Mouse (Mus musculus) G1E-ER4 (cell line): ENCODE results near the gene Rnaseh1. TPM values are rescaled to one million over a fixed set of nuclear protein-coding genes. Genes with fewer than 3 reads are reported as not detected.

ENCODE experiments used
- GATA1 ChIP-seq: IDR thresholded peaks from one replicate; pipeline ENCODE4 v1.8.0; 2012; ENCODE audit warnings: low read length, inconsistent platforms
- polyA plus RNA-seq: library from polyadenylated mRNA; stranded (reverse); fragments of >175 nt; gene quantifications from 2 replicates; pipeline ENCODE4 v1.2.3, GENCODE M21; 2012

The Rnaseh1 gene
- polyA plus RNA-seq, 1 experiment = 23.9 TPM

DNA sequence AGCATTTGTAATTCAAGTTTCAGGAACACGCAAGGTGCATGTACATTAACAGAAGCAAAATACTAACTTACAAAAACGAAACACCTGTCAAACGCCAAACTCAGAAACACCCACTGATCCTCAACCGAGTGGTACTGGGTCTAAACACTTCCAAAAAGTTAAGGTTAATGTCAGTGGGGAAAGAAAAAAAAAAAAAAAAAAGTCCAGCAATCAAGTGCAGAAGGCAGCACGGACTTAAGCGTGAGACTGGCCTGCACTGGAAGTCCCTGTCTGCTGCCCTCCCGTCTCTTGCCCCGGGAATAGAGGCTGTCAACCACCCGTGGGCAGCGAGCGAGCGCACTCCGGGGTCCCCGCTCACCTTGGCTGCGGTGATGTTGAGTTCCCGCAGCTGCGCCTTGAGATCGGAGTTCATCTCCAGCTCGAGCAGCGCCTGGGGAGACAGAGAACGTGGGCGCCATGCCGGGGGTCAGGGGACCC lies 14.3 kb upstream of the Rnaseh1 start:
- TF ChIP-seq GATA1 = no peak

DNA sequence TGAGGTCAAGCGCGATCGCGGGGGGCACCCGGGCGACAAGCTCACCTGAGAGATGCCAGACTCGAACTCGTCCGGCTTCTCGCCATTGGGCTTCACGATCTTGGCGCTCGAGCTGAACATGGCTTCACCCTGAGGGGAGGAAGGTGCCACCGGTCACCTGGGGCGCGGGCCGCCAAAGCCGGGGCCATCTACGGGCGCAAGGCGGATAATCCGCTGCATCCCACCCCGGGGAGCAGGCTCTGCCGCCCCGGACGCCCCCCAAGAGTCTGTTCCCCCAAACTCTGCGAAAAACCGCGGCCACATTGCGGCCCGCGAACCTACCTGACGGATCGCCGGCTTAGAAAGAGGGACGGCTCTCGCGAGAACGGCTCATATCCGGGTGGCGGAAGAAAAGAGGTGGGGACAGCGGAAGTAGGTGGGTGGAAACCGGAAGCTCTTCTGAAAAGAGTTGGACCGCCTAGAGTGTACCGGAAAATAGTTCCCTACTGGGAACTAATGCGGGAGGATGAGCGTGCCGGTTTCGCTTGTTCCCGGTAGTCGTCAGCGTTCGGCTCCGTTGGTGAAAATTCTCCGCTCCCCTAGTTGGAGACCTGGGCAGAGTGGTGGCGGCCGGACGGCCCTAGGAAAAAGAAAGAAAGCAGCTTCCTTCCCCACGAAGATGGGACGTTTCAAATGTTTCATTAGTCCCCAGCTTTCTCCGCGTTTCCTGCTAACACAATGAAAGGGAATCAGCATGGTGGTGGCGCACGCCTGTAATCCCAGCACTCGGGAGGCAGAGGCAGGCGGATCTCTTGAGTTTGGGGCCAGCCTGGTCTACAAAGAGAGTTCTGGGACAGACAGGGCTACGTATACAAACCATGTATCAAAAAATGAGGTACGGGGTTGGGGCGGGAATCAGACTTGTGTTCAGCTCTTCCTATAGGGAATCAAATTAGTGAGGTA lies 13.6 kb upstream of the Rnaseh1 start, which contains the start of gene Rps7:
Gene Rps7 (minus strand): TSS at position 419 of the 942 bp plus-strand sequence.
- no peak for TF ChIP-seq GATA1

DNA sequence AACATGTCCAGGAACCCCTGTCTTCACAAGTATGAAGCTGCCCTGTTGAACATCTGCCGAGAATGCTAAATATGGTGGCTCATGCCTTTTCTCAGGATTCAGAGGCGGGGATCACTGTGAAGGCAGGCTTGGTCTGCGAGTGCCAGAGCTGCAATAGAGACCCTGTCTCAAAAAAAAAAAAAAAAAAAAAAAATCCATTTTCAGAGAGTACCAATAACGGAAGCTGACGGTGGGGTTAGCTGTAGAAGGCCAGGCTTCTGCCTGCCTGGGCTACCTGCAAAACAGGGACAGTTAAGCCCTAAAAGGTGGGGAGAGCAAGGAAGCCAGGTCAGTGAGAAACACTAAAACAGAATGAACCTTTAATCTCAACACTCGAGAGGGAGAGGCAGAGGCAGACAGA lies 12.9 kb upstream of the Rnaseh1 start:
- TF ChIP-seq GATA1 = no peak

DNA sequence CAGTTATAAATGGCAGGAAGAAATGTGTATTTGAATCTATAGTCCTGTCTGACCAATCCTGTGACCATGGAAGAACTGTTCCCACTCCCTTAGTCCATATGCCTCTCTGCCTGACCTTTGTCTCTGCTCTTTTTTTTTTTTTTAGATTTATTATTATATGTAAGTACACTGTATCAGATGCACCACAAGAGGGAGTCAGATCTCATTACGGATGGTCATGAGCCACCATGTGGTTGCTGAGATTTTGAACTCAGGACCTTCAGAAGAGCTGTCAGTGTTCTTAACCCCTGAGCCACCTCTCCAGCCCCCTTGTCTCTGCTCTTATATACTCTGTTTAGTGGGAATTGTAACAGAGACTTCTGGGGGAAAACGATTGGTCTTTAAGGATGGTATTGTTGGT lies 10.6 kb upstream of the Rnaseh1 start:
- TF ChIP-seq GATA1 = no peak

DNA sequence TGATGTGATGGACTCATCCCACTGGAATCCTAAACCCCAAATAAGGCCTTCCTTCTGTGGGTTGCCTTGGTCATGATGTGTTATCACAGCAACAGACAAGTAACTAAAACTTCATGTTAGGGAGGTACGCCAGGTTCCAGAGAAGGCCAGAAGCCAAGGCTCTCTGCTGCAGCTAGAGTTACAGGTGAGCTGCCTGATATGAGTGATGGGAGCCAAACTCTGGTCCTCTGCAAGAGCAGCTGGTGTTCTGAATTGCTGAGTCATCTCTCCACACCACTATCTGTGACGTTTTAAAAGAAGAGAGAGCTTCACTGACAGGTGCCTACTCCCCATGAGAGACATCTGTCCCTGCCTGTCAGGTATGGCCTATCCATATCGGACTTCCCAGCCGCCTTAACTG lies 13.2 kb downstream of the Rnaseh1 start:
- TF ChIP-seq GATA1 = no peak

DNA sequence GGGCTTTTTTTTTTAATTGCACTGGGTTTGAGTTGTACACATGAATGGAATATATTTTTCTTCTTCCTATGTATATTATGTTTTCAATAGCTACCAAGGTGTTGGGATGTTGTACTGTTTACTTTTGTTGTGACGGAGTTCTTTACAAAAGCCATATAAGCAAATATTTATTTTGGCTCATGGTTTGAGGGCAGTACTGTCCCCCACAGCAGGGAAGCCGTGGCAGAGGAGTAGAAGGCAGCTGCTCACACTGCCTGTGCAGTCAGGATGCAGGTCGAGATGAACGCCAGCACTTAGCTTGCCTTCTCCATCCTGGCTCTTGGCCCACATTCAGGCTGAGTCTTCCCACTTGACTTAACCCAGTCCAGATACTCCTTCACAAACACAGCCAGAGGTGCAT lies 17.3 kb downstream of the Rnaseh1 start:
- no peak for TF ChIP-seq GATA1

DNA sequence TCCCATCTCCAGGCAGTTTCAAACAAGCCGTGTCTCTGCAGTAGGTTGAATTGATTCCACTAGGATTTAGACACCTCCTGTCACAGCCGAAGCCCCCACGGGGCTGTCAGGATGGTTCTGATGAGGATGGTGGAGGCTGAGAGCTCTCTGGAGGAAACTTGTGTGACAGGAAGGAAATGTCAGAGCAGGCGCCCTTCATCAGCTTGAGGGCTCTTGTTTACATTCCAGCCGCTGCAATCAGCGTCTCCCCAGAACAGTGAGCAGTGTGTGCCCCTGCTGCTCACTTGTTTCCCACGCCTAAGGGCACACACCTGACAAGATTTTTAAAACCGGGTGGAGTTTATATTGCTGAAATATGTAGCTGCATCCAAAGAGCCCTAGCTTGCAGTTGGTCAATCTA lies 17.9 kb downstream of the Rnaseh1 start:
- TF ChIP-seq GATA1 = no peak

DNA sequence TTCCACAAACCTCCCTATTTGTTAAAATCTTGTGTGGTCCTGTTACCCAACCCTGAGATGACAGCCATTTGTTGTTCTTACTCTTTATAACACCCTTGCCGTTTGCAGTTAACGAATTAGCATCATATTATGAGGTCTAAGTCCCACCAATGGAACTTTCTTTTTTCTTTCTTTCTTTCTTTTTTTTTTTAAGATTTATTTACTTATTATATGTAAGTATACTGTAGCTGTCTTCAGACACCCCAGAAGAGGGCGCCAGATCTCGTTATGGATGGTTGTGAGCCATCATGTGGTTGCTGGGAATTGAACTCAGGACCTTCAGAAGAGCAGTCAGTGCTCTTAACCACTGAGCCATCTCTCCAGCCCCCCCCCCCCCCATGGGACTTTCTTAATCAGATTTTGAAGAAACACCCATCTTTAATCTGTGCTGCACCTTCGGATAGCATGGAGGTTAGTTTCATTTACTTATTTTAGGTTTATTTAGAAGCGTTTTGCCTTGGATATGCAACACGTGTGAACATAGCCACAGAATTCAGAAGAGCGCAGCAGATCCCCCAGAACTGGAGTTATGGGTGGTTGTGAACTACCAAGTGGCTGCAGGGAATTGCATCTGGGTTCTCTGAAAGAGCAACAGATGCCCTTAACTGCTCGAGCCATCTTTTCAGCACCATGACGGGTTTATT lies 24.8 kb downstream of the Rnaseh1 start:
- no peak for TF ChIP-seq GATA1

DNA sequence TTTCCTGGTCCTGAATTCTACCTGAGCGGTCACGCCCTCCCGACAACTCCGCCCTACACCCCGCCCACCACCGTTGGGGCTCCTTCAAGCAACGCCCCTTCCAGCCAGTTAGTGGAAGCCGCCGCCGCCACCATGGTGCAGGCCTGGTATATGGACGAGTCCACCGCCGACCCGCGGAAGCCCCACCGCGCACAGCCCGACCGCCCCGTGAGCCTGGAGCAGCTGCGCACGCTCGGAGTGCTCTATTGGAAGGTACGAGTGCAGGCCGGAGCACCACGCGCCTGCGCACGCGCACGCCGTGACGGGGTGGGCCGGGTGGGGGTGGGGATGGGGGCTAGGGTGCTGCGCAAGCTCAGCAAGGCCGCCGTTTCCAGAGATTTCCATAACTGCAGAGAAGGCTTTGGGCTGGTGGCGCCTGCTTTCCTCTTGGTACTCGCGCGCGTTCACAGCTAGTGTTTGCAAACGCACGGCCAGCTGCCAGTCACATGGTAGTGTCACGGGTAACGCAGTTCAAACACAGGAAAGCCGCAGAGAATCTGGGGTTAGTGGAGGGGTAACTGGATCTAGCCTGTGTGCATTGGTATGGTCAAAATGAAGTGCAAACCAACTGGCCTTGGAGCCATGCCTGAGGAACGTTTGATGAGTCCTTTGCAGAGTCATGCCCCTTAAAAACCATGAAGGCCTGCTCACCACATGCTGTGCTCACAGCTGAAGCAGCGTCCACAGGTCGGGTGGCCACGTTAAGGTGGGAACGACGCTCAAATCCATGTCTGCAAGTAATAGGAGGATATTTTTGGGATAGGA lies 25.9 kb downstream of the Rnaseh1 start, which contains the start of gene Adi1:
Gene Adi1 (plus strand): TSS at position 111 of the 804 bp plus-strand sequence.
- no peak for TF ChIP-seq GATA1

DNA sequence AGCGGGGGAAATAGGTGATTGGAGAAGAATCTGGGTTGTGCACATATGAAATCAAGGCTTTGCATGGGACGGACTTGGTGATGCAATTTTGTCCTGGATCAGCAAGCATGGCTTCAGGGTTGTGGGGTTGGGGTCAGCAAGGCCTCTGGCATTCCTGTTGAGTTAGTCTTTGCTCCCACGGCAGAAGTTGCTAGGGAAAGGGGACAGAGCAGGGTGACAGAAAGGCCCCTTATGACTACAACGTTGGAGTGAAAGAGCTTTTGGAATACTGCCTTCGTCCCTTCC lies 26.5 kb downstream of the Rnaseh1 start:
- no peak for TF ChIP-seq GATA1

DNA sequence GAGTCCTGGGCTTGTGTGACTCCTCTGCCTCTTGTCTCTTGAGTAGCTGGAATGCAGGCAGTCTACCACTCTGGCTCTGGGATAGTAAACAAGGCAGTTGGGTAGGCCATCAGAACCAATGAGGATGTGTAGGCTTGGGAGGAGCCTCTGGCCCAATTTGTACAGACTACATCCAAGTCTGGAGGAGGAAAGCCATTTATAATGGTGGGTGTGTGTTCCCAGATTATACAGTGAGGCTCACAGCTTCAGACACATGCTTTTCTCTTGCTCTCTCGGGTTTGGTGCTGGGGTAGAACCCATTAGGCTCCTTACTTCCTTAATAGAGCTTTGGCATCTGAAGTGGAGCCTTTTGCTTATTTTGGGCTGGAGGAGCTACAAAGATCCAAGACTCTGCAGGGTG lies 35.3 kb downstream of the Rnaseh1 start:
- TF ChIP-seq GATA1 = no peak

DNA sequence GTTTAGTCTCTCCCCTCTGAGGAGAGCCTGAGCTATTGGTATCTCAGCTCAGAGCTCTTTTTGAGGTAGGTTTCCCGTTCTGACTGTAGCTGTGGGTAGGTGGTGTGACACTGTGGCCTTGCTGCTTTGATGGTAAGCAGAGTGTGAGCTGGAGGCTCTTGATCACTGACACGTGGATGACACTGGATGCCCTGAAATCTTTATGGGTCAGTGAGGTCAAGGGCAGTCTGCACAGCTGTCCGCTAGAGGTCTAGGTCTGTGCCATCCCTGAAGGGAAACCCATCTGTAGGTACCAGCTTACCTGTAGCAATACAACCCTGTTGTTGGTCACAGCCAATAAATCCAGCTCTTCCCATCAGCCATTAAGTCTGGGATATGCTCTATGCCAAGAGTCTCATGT lies 36.4 kb downstream of the Rnaseh1 start:
- no peak for TF ChIP-seq GATA1

DNA sequence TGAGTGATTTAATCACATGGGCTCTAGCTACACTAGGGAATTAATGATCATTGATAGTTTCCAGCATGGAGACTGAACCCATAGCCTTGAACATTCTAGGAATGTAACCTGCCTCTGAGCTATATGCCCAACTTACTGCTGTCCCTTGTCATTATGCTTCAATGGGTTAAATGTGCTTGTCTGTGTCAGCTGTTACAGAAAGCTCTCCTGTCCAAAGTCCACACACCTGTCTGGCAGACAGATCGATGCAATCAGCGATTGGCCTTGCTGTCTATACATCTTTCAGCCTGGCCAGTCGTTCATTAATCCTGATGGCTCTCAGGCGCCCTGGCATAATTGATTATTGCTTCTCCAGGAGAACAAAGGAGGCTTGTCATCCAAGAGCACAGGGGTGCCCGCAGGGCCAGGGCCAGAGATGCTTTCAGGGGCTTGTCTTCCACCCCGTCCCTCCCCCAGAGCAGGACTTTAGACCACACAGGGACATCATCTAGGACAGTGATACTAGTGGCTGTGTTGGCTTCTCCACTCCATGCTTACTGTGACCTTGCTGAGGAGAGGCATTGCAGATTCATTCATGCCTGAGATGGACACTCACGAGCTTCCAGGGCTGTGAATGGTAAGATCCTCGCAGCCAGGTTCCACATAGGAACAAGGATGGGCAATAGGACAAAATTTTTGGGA lies 36.9 kb downstream of the Rnaseh1 start:
- no peak for TF ChIP-seq GATA1

DNA sequence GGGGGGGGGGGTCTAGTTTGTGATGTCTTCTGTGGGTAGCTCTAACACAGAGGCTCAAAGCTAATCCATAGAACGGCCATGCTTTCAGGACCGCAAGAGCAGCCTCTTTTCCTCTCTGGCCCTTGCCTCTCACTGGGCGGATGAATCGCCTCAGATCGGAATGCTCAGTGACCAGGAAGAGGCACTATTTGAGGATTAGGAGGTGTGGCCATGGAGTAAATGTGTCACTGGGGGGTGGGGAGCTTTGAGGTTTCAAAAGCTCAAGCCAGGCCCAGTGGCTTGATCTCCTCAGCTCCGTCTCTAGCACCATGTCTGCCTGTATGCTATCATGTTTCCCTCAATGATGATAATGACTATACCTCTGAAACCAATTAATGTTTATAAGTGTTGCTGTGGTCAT lies 39.6 kb downstream of the Rnaseh1 start:
- no peak for TF ChIP-seq GATA1

DNA sequence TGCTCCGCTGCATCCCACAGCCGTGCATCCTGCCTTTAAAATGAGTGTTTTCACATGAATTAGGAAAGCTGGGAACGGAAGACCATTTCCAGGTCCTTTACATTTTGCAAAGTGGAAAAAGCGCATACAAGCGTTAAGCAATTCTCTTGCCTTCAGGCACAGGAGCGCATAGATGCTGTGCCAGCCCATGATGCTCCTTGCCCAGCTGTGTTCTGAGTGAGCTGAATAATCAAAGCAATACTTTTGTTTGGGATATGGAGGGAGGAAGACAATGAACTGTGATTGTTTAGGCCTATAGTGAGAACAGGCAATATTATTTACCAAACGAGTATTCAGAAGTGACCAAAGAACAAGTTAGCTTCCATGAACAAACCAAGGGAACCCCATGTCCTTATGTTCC lies 41.3 kb downstream of the Rnaseh1 start:
- no peak for TF ChIP-seq GATA1

DNA sequence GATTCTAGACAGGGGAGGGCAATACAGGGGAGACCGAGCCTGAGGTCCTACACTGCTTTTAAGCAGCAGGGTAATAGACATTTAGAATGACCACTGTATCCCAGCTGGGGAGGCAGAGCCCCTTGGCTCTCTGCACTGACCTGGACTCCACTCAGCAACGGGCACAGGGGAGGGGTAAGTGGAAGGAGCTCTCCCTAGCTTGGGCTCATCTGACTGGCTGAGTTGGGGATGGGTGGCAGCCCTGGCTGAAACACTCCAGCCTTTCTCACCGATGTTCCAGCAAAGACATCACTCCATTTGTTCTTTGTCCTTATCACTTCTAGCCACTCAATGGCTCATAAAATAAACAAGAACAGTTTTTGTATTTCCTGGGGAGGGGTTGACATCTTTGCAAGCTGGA lies 44.3 kb downstream of the Rnaseh1 start:
- TF ChIP-seq GATA1 = no peak
